Mouse (Mus musculus): ENCODE data around the gene Otp. TPM values are rescaled to one million over a fixed set of nuclear protein-coding genes. Genes with fewer than 3 reads are reported as not detected.

Gene Otp
- total RNA-seq (2022): not detected

DNA sequence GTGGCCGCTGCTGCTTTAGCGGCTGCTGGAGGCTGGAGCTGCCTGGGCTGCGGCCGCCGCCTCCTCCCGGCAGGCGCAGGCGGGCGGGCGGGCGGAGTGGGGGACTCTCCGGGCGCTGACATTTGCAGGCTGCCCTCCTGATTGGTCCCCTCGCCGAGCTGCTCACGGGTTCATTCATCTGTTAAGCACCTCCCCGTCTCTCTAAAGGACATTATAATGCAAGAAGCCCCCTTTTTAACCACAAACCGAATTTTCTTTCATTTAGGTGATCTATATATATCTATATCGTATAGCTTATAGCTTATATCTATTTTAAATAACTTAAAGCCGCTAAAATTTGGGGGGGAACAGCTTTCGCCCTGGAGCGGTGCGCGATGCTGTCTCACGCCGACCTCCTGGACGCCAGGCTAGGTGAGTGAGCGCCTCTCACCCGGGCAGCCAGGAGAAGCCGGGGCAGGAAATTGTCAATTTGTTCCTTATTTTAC lies at the start of gene Otp:
Otp (plus strand) TSS at position 207 of the 485 bp plus-strand sequence.
- DNase-seq (ENCODE audit: low spot score in 2 of 2): no peak

DNA sequence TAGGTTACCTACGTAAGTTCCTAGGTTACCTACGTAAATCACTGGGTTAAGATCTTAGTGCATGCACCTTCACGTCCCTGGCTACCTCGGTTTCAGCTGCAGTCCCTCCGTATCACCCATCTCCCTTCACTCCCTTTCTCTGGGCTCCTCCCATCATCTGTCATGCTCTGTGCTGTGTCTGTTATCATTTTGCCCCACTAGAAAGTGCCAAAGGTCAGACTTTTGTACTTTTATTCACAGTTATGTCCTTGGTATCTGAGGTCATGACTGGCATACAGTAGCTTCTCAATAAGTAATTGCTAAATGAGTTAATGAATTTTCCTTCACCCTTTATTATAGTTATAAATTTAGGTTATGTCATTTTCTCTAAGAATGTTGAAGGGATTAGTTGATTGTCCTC lies 49.0 kb upstream of the Otp start:
- DNase-seq (ENCODE audit: low spot score in 2 of 2): no peak

DNA sequence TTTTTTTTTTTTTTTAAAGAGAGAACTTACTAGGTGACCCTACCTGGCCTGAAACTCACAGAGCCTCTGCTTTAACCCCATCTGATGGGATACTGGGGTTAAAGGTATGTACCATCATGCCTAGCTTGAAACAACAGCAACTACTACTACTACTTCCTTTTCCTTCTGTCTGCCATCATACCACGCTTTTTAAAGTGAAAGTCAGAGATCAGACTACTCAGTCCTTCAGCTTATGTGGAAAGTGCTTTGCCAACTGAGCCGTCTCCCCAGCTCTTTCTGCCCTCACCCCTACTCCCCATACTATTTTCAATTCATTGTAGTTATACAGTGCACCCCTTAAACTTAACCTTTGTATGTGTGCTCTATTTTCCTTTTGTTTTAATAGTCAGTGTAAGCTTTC lies 48.4 kb upstream of the Otp start:
- DNase-seq (ENCODE audit: low spot score in 2 of 2): no peak

DNA sequence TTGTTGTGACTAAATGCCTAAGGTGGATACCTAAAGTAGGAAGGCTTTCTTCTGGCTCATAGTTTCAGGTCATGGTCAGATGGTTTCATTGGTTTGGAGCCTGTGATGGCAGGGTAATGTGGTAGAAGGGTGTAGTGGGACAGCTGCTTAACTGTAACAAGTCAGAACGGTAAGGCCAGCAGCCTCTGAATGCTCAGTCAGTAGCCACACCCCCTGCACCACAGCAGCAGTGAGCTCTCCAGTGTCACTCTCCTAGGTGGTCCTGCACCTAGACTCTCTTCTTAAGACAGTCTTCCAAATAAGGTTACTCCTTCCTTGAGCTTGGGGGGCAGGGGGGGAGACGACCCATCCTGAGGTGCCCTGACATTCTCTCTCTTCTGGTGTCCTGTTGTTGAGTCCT lies 47.6 kb upstream of the Otp start:
- no peak for DNase-seq (ENCODE audit: low spot score in 2 of 2)

DNA sequence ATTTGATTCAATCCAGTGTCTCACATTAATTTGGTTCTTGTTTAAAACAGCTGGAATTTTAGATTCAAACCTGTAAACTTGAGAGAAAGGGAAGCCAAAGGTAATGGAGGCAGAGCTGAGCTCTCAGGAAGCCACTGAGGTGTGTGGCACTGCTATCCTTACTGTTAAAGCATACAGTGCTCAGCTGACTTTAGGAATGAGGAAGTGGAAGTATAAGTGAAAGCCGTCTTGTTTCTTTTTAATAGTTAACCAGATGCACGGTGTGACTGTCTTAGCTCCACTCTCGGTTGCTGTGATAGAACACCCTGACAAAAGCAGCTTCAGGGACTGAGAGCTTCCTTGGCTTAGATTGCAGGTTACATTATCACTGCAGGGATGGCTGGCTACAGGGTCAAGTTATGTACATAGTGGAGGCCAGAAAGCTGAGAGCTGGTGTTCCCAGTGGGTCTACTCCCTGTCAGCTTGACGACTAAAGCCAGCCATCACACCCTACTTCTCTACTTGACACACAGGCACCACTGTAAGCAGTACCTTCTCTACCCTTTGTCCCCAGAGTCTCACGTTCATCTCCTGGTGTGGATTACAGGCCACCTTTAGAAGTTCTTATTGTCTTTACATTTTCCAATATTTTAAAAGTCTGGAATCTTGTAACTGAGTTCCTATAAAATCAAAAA lies 37.2 kb upstream of the Otp start:
- DNase-seq (ENCODE audit: low spot score in 2 of 2): no peak

DNA sequence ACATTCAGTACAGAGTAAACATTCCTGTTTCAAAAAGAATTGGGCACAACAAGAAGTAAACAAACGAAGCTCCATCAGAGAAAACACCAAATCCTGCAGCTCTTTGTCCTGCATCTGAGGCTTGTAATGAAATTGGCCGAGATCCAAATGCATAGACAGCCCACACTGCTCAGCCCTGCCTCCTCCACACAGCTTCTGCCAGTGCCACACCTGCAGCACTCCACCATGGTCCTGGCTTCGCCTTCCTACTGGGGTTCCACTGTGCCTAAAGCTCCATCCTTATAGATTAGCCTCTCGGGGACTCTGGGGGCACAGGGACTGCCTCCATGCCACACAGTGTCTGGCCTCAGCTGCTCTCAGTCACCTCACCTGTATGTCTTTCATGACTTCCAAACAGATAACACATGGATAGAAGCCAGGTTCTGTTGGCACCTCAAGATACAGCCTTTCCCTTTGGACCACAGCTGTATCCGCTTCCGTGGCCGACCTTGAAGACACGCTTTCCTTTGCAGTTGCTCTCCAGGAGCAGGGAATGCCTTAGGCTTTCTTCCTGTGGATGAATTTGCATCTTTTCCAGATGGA lies 36.6 kb upstream of the Otp start:
- peak in 1 of 2 experiments; percentile 5 for DNase-seq (ENCODE audit: low spot score in 2 of 2)

DNA sequence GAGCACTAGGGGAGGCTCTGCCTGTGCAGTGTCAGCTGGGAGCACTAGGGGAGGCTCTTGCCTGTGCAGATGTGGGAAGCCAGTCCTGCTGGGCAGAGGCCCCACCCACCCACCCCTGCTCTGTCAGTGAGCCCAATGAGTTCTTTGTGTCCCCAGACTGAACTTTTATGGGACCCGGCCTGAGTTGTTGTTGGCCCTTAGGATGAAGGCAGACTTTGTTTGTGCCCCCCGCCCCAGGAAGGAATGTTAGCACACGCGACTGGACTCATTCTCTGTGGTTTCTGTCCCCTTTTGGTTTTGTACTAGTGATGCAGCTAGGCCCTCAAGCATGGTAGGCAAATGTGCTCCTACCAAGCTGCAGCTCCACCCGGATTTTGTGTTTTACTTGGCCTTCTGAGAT lies 32.2 kb upstream of the Otp start:
- DNase-seq (ENCODE audit: low spot score in 2 of 2): no peak

DNA sequence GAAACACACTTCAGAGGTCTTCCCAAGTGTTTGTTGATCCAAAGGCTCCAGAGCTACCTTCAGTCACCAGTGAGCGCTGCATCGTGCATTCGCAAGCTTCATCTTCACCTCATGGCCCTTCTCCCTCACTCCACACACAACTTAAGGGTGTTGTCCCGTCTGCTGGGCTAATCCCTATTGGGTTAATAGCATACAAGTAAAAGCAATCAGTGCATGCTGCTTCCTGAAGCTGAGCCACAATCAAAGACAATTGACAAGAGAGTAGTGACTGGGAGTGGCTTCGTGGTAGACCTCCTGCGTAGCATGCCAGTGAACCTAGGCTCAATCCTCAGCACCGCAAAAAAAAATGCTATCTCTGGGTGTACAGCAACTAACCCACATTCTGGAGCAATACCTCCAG lies 27.5 kb upstream of the Otp start:
- no peak for DNase-seq (ENCODE audit: low spot score in 2 of 2)

DNA sequence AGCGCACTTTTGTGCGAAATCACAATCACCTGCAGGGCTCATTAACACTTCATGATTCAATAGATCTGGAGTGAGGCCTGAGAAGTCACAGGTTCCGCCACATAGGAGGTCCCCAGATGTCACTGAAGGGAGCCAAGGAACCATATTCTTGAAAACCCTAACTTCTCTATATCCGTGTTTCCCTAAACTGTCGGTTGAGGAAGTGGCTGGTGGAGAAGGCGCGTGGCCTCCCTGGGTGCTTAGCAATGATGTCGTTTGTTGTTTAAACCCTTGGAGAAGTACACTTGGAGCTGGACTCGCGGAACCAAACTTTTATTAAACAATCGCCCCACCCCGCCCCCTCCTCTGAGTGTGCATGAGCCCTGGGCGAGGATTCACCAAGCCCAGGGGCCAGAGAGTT lies 26.1 kb upstream of the Otp start:
- DNase-seq (ENCODE audit: low spot score in 2 of 2): no peak

DNA sequence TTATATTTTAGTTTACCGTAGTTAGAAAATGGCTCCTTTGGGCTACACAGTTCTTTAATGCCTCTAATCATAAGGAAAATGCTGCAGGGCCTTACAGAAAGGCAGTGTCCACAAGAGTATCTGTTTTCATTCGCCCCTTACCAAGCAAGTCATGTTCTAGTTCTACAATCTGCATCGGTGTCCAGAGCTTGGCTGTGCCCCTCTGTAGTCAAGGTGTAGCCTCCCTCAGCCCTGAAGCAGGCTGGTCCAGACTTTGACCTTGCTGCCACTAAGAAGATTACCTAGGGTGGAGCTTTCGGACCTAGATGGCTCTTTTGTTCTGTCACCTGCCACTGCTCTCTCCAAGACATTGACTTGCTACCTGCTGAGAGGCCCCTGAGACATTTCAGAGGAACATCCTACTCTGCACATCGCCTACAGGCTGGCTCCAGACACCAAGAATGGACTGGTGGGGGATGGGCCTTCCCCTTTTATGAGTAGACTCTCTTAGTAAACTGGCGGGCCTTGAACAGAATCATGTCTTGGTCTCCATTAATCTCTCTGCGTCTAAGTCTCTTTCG lies 17.3 kb upstream of the Otp start:
- no peak for DNase-seq (ENCODE audit: low spot score in 2 of 2)

DNA sequence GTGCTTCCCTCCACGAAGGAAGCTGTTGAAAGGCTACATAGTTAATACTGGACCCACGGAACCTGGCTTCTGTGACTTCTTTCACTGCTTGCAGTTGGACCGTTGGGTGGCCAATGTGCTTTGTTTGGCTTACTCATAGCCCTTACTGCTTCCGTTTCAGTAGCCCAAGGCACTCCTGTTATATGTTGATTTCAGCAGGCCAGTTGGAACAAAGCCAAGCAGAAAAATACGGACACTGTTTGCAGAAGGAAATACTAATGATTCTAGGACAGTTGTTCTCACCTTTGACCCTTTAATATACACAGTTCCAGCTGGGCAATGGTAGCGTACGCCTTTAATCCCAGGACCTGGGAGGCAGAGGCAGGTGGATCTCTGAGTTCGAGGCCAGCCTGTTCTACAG lies 16.1 kb upstream of the Otp start:
- DNase-seq (ENCODE audit: low spot score in 2 of 2): no peak

DNA sequence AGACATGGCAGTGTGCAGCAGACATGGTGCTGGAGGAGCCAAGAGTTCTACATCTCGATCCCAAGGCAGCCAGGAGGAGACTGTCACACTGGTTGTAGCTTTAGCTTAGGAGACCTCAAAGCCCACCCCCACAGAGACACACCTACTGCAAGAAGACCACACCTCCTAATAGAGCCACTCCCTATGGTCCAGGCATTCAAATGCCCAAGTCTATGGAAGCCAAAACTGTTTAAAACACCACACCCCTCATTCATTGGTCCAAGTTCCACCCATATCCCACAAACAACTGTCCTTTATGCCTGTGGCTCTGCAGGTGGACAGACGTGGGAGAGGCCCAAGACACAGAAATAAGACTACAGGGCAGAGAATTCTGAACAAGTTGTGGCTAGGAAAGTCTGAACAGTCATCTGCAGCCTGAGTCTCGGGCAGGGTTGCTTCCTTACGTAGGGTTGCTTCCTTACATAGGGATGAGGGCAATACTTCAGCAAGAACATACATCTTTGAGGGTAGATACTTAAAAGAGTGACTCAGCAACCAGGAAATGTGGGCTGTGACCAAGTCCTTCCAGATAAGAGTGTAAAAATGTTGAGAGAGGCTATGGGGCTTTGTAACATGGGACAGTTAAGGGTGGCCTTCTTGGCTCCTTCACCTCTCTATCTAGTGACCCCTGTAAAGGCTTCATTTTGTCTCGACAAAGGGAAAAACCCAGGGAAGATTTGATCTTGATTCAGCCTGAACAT lies 12.7 kb upstream of the Otp start:
- no peak for DNase-seq (ENCODE audit: low spot score in 2 of 2)

DNA sequence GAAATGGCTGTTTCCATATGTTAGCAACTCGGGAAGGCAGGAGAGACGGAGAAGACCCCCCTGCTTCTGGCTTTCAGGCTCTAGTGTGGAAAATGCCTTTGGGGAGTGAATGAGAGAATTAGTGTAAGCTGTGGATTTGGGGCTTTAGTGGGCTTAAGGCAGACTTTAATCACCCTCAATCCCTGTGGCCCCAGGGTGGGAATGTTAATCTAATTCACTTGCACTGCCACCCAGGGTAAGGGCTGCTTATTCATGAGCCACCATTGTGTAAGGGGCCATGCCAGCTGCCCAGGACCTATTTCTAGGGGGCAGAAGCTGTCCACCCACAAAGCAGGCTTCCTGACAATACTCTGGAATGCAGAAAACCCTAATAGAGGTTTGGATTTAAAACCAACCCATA lies 8.5 kb upstream of the Otp start:
- no peak for DNase-seq (ENCODE audit: low spot score in 2 of 2)

DNA sequence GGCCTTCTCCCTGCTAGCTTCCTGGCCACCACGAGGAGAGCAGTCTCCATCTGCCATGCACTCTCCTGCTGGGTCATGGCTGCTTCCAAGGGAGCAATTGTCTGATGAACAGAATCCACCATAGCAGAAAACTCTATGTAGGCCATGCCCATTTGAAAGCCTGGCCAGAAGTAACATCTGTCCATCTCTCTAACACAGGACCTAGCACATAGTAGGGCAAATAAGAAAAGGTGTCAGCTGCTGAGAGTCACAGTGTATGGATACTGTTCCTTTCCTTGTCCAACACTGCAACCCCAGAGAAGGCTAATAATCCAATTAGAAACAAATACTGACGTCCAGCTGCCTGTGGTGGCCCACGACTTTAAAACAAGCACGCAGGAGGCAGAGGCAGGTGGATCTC lies 7.6 kb upstream of the Otp start:
- DNase-seq (ENCODE audit: low spot score in 2 of 2): no peak

DNA sequence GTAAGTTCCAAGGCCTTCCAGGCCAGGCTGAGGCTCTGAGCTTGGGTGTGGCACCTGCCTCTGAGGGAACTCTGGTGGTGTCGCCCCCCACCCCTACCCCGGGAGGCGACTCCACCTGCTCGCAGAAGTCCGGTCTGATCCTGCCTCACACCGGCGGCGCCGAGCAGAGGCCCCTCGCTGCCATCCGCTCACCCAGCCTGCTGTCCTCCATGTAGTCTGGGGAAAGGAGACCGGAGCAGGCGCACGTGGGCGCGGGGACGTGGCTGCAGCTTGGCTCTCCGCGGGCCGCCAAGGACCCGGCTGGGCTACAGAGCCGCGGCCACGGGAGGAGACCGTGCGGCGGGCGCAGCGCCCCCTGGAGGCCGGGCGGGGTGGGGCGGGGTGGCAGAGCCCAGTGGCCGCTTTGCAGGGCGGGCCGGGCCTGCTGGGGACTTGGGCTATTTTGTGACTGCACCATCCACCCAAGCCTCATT lies 6.9 kb upstream of the Otp start:
- DNase-seq (ENCODE audit: low spot score in 2 of 2): no peak

DNA sequence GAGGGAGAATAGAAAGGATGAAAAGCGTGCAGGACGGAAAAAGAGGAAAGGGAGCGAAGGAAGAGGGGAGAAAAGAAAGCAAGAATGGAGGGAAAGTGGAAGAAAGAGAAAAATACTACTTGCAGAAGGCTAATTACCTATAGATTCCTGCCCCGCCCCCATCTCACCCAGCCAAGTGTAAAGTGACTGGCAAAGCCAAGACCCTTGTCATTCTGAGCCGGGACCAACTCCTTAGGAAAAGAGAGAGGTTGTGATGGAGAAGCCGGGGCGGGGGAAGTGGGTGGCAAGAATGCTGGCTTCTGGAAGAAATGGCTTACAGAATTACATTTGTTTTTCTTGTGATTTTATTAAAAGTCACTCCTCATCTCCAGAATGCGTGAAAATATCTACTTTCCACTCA lies 5.9 kb upstream of the Otp start:
- no peak for DNase-seq (ENCODE audit: low spot score in 2 of 2)

DNA sequence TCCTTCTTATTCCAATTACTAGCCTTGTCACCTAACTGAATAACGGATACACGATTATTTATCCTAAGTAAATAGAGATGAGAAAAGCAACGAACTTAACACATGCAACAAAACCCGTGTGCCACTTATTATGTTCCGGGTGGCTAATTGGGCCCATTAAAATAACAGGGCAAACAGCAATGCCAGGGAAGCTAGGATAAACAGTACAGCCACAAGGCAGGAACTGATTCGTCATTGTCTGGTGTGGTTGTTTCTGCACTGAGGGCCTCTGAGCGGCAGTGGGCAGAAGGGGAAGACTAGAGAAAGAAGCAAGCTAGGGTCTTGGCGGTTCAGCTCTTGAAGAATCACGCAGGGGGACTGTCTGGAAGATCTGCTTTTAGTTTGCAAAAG lies 5.3 kb upstream of the Otp start:
- no peak for DNase-seq (ENCODE audit: low spot score in 2 of 2)

DNA sequence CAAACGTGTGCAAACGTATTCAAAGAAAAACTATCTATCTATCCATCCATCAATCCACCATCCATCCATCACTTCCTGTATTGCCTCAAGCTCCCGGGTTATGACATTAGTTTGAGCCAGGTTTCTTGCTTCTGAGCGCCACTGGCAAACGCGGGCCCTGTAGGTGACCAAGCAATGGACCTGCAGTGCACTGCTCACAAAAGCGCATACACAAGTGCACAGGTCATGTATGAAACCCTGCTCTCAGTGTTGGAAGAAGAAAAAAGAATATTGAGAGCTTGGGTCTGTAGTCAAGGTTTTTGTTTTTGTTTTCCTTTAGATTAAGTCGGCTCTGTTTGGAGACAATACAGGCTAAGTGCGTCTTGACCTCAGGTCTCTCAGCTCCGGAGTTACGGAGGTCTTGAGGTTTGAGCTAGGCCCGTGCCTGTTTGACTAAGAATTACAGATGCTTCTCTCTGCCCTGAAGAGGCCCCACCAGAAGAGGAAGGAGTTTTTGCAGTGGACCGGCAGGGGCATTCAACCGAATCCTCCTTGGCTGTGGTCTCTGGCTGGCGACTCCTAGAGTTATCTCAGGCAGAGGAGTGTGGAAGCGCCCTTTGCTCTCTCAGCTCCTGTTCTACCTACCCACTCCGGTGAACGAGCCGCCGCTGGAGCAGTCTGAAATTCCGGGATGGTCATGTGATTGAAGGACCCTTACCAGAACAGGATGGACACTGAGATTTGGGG lies 4.8 kb upstream of the Otp start:
- no peak for DNase-seq (ENCODE audit: low spot score in 2 of 2)

DNA sequence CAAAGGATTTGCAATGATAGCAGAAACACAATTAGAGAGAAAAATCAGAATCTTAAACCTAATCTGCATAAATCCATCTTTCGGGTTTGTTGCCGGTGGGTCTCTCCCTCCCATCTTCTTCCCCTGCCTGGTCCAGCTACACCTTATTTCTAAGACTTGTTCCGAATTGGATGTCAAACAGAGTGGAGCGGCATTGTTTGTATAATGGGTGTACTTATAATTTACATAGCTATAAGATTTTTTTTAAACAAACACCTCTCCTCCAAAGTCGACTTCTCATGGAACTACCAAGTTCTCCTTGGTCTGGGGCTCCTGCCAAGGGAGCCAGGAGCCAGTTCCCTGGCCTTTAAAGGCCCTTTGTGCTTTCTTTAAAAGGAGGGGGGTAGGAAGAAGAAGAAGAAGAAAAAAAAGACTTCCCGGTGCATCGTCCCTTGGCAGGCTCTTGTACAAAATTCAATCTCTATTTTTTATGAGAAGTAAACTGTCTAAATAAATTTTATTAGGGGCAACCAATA lies 3.5 kb upstream of the Otp start:
- no peak for DNase-seq (ENCODE audit: low spot score in 2 of 2)

DNA sequence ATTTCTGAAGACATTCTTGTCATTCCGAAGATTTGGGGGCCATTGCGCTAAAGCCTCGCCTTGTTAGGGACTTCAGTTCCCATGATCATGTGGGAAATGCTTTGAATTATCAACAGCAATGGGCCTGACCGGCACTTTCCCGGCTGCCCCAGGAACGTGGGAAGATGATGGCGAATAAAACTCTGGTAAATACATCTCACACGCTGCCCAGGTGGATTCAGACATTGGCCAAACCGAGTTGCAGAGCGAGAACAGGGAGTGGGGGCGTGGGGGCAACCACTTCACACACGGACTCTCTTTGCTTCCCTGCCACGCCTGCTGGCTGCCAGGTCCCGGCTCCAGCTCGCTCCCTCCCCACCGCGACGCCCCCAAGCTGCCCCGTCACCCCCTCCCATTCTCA lies 3.0 kb upstream of the Otp start:
- no peak for DNase-seq (ENCODE audit: low spot score in 2 of 2)
